Mouse (Mus musculus): ENCODE measurements around the gene A26c2. TPM values are rescaled to one million over a fixed set of nuclear protein-coding genes. Genes with fewer than 3 reads are reported as not detected.

Gene A26c2
- not detected for total RNA-seq (2021)
- long read RNA-seq, experiment 1, result 0 reads
- long read RNA-seq, experiment 2, result 0 reads

DNA sequence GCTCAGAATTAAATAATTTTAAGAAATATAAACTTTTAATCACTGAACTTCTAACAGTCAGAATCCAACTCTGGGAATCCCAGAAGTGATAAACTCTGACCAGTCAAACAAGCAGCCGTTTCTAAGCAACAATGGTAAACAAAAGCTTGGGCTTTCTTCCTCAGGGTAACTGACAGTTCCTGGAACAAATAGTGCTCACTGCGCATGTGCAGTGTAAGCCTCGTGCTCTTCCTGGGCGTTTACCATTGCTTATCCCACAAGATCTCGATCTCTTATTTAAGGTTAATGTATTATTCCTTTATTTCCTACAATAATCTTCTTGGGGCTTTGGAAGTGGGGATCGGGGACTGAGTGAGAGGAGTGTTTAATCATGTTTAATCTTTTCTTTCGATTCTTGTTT is at the start of gene A26c2:
TSS of gene A26c2 (minus strand) at position 101 of the 400 bp plus-strand sequence.
- no peak within 1 kb of the TSS for H3K4me3 ChIP-seq
- no peak within 1 kb of the TSS for H3K27ac ChIP-seq
- intact Hi-C loops (cut with DNase I), result no loop called here
- TF ChIP-seq CTCF (IDR thresholded peaks at IDR 0.05), result no peak
- DNase-seq (ENCODE audit: extremely low spot score in 1 of 2, low spot score in 2 of 2), result no peak

DNA sequence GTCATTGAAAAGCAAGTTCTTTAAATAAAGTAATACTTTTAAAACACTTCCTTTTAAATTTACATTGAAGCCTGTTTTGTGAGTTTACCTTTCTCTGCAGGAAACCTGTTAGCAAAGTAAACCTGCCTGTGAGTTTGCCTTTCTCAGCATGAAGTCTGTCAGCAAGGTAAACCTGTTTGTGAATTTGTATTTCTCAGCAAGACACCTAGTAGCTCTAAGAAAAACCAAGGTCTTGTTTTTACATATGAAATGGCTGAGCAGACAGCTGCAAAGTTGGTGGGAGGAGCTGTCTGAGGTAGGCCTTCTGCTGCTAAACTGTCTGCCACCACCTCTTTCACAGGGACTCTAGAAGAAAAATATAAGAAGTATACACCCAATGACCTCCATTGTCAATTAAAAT is 28.0 kb upstream of the A26c2 start:
- no peak overlapping the region for H3K27ac ChIP-seq
- TF ChIP-seq CTCF (IDR thresholded peaks at IDR 0.05), result no peak
- H3K4me3 ChIP-seq, result no peak overlapping the region
- intact Hi-C loops (cut with DNase I), result no loop called here
- no peak for DNase-seq (ENCODE audit: extremely low spot score in 1 of 2, low spot score in 2 of 2)

Measured in left cerebral cortex, adult 2 months (tissue).